Mouse (Mus musculus) left cerebral cortex, postnatal 25 days (tissue): ENCODE data around the gene Mcidas. TPM values are rescaled to one million over a fixed set of nuclear protein-coding genes. Genes with fewer than 3 reads are reported as not detected.
A peak's percentile ranks its signal among the peaks of the same experiment; 100 is the strongest.

Source experiments
- DNase-seq, 2 experiments: peaks; one replicate each; pipeline ENCODE4 v3.0.0; 2022; ENCODE audit warnings: low spot score in 2 of 2, mixed read lengths in 1 of 2
- intact Hi-C: fragments of 180-260 bp; cut with DNase I; formaldehyde crosslinking; loops from one replicate; pipeline ENCODE4 v1.15.1; 2025
- total RNA-seq, 2 experiments: library from RNA; stranded (reverse); gene quantifications; 2 replicates each; pipeline ENCODE4 v1.2.3; 2021

Gene Mcidas
- under 1 TPM; 0.18 to 0.44 TPM for total RNA-seq

DNA sequence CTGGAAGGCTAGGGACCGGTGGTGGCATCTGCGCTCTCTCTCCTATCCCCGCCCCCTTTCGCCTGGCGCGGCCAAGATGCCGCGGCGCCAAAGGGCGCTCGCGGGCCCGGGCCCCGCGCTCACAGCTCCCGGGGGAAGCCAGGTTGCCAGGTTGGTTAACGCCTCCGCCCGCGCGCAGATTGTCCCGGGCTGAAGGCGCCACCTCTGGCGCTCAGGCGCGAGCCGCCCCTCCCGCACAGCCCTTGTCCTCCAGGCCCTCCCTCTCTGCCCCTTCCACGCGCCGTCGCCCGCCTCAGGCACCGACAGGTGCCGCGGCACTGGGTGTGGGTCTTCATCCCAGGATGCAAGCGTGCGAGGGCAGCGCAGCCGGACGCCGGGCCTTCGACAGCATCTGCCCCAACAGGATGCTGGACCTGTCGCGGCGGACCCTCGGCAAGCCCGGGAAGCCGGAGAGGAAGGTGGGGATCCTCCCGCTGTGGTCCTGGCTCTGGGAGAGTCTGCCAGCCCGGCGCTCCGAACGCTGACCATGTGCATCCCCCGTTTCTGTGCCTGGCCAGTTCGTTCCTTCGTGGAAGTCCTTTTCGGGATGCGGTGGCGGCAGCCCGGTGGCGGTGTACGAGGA is at the start of gene Mcidas:
Gene Mcidas (plus strand): TSS at position 315 of the 622 bp plus-strand sequence.
- no peak for DNase-seq
- intact Hi-C loops: no loop called here

DNA sequence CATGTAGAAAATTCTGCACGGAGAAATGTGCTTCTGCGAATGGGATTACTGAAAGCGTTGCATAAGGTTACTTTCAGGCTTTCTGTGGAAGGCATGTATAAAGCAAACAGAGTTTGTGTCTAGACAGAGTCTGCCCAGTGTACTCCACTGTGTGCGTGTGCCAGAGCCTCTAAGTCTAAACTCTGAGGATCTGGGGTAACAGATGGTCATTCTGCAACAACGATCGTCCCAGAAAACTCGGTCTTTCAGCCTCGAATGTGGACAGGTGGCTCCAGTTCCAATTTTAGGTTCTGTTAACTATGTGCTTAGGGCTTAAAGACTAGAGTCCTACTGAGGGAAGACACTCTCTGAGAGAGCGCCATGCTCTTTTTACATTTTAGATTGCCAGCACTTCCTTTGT is 48.3 kb upstream of the Mcidas start:
- intact Hi-C loops: loop anchor here (5.0 kb wide), 1 partner anchor 87 kb away; no protein-coding TSS in a partner anchor
- peak in 1 of 2 experiments; percentile 74 for DNase-seq

DNA sequence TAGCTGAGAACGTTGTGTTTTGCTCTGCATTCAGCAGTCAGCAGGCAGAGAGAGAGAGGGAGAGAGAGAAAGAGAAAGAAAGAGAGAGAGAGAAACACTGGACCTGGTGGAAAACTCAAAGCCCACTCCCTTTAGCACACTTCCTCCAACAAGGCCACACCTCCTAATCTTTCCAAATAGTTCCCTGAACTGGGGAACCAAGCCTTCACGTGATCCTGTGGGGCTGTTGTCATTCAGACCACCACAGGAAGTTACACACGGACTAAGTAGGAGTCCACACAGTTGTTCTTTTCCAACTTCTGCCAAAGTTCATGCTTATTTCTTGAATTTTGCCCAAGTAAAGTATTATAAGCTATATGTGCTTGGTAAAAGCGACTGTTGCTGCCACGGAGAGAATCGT is 47.7 kb upstream of the Mcidas start:
- intact Hi-C loops: loop anchor here (5.0 kb wide), 1 partner anchor 86 kb away; no protein-coding TSS in a partner anchor
- DNase-seq: no peak

DNA sequence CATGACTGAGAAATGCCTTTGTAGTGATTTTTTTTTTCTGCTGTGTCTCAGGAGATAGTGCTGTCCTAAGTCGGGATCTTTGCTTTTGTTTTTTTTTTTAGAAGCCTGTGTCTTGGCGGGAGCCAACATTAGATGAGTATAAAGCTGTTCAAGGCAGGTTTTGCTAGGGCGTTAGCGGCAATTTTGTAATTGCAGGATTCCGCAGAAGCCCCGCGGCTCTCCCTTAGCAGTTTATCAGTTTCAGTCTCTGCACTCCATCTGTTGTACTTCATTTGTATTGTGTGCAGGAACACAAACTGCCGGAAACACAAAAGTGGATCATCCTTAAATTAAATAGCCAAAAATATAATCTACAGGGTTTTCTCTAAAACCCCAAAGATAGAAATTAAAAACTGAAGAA is 39.6 kb upstream of the Mcidas start:
- peak; percentile 6 to 17 for DNase-seq
- intact Hi-C loops: no loop called here

DNA sequence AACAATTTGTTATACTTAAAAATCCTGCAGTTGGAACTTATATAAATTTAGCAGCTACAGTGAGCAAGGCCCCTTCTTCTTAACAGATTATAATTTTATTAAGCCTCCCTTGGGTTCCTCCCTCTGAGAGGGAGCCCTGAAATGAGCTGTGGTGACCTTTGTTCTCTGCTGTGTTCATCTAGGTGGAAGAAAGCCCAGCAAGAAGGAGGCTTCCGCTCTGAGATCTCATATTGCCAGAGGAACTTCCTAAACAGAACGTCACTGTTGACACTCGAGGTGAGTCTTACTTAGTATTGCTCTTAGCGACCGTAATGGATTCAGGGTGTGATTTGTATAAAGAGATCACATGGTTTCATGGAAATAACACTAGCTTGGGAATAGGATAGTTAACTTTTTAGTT is 30.6 kb upstream of the Mcidas start:
- no peak for DNase-seq
- intact Hi-C loops: no loop called here

DNA sequence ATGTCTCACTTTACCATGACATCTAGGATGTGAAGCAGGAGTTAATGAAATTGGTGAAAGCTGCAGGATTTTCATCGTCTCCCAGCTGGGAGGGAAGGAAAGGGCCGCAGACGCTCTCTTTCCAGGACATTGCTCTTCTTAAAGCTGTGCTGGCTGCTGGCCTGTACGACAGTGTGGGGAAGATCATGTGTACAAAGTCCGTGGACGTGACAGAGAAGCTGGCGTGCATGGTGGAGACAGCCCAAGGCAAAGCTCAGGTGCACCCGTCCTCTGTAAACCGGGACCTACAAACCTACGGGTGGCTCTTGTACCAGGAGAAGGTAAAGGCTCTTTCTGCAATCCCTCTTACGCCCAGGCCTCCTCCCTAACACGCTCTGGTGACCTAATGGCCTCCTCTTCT is 29.2 kb upstream of the Mcidas start:
- intact Hi-C loops: no loop called here
- no peak for DNase-seq

DNA sequence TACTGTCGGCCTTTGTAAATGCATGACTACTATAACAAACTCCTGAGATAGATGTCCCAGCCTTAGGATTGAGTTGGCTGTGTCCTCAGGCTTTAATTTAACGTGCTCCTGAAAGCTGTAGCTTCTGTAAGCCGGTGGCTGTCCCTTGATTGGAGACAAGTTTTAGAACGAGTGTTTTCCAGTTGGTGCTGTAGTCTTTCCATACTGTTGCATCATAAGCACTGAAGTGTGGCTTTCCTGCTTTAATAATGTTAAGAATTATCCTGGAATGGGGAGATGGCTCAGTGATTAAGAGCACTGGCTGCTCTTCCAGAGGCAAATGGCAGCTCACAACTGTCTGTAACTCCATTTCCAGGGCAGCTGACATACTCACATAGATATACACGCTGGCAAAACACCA is 26.4 kb upstream of the Mcidas start:
- intact Hi-C loops: no loop called here
- DNase-seq: no peak

DNA sequence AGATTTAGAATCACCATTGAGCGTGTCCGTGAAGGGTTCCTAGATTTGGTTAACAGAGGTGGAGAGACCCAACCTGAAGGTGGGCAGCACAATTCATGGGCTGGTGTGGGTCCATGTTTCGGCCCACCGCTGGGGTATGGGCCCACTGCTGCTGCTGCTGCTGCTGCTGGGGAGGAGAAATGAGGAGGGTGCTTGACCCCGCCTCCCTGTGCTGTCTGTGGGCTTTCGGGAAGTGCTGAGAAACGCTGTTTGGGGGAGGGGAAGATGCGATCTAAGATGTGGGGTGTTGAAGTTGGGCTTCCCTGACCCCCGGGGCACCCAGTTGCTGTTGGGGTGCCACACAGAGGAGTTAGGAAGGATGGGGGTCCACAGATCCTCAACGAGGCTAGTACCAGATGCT is 16.9 kb upstream of the Mcidas start:
- DNase-seq: no peak
- intact Hi-C loops: no loop called here

DNA sequence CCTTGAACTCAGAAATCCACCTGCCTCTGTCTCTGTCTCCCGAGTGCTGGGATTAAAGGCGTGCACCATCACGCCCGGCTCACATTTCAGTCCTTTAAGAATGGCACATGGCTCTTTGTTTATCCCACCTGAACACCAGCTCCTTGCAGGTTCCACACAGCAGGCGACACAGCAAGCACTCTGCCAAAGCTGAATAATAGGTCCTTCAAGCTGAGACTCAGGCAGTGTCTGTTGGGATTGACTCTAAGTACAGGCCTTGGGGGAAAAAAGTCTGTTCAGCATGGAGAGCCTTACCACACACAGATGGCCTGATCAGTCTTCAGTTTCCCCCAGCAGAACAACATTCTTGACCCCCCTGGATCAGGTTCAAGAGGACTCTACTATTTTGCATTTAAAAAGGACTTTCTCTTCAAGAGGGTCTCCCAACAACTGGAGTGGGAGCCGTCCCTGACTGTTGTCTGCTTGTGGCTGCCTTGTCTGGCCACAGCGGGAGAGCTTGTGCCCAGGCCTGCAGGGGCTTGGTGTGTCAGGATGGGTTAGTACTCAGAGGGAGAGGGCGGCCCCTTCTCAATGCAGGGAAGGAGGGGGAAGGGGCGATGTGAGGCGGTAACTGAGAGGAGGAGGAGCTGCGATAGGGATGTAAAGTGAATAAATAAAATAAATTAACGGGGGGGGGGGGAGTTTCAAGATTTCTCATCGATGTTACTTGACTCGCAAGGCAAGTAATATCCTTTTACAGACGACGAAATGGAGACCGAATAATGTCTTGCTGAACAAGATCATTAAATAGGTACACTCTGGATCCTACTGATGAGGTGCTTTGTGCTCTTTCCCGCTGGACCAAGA is 7.8 kb upstream of the Mcidas start:
- intact Hi-C loops: loop anchor here (5.0 kb wide), 1 partner anchor 59 kb away; the partner anchor contains the start of genes Dhx29 and Mtrex

DNA sequence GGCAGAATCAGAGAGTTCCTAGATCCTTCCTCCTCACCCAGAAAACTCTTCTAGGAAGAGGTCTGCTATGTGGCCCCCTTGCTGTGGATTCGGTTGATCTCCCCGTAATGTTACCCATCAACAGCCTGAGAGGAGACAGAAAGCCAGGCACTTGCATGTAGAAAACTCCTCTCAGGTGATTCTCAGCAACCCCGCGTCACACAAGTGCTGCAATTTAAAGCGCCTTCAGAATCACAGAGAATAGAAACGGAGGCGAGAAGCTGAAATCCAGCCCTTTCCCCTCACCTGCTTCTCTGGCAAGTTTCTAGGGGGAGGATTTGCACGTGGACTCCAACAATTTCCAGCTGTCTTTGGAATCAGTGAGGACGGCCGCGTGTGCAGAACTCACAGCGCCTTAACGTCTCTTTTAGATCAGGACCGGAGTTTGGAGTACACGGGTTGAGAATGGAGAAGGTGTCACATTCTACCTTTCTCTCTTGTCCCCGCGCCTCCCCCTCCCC is 7.1 kb upstream of the Mcidas start:
- no peak for DNase-seq
- intact Hi-C loops: loop anchor here (5.0 kb wide), 1 partner anchor 59 kb away; the partner anchor contains the start of genes Dhx29 and Mtrex

More for the DNA sequence above, 7.8 kb upstream of the Mcidas start:
- no peak for DNase-seq

DNA sequence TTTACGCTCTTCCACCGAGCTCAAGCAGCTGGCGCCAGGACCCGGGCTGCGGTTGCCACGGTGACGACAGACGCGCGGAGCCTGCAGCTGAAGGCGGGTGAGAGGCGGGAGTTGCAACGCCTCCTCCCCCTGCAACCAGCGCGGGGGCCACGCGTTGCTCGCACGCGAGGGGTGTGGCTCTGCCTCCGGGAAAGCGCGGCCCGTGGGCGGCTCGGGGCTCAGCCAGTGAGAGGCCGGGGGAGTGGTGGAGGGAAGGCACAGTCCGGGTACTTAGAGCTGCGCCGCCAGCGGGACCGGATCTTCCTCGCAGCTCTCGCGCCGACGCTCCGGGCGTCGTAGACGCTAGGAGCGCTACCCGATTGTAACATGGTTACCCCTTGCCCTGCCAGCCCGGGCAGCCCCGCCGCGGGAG is 6.1 kb upstream of the Mcidas start, which contains the start of gene Ccno:
Gene Ccno (plus strand): TSS at position 271 of the 412 bp plus-strand sequence.
- DNase-seq: peak; percentile 94 to 95
- intact Hi-C loops: loop anchor here (5.0 kb wide), 1 partner anchor 60 kb away; the partner anchor contains the start of genes Dhx29 and Mtrex

DNA sequence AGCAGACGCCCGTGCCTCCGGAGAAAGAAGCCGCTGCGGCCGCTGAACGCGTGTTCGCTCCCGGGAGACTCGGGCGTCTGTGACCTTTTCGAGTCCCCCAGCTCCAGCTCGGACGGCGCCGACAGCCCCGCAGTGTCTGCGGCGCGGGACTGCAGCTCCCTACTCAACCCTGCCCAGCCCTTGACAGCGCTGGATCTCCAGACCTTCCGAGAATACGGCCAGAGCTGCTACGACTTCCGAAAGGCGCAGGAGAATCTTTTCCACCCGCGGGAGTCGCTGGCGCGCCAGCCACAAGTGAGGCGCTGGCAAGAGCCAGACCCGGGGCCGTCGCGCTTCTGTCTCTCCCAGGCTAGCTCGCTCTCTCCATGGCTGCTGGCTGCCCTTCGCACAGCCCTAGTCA is 5.7 kb upstream of the Mcidas start:
- DNase-seq: no peak
- intact Hi-C loops: loop anchor here (2.0 to 5.0 kb wide), 2 partner anchors 47 to 61 kb away; partner anchors contain the start of genes Cdc20b, Dhx29 and Mtrex

DNA sequence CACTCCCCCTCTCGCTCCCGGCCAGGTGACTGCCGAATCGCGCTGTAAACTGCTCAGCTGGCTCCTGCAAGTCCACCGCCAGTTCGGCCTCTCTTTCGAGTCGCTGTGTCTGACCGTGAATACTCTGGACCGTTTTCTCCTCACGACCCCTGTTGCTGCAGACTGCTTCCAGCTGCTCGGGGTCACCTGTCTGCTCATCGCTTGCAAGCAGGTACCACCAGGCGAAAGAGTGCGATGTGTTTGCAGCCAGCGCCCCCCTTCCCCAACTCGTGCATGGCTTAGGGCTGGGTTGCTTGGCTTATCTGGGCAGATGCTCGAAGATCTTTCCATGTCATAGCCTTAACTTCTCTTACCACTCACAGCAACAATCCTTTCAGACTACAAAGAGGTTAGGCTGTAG is 4.8 kb upstream of the Mcidas start:
- no peak for DNase-seq
- intact Hi-C loops: loop anchor here (2.0 to 5.0 kb wide), 2 partner anchors 46 to 62 kb away; partner anchors contain the start of genes Cdc20b, Dhx29 and Mtrex

DNA sequence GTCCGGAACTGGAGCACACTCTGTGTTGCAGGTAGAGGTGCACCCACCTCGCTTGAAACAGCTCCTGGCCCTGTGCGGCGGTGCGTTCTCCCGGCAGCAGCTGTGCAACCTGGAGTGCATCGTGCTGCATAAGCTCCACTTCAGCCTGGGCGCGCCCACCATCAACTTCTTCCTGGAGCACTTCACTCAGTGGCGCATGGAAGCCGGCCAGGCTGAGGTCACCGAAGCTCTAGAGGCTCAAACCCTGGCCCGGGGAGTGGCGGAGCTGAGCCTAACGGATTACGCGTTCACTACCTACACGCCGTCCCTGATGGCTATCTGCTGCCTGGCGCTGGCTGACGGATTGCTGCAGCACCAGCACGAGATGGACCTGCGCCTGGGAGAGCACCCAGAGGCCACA is 4.1 kb upstream of the Mcidas start:
- no peak for DNase-seq
- intact Hi-C loops: loop anchor here (2.0 to 5.0 kb wide), 2 partner anchors 45 to 62 kb away; partner anchors contain the start of genes Cdc20b, Dhx29 and Mtrex

DNA sequence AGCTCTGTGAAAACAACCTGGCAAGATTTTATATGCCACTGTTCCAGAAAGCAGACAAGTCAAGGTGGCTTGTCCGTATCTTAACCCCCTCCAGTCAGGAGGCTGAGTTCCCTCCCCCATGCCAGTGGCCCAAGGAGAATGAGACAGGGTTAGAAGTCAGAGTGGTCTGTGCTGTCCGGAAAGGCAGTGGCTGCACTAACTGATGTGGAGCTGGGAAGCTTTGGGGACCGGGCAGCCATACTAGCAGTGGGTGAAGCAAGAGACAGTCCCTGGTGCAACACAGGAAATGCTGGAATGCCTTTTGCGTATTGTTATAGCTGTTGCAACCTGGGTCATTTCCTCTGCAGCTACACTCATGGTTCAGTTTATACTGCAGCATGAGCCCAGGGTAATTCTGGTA is 3.3 kb upstream of the Mcidas start:
- intact Hi-C loops: no loop called here
- DNase-seq: no peak

DNA sequence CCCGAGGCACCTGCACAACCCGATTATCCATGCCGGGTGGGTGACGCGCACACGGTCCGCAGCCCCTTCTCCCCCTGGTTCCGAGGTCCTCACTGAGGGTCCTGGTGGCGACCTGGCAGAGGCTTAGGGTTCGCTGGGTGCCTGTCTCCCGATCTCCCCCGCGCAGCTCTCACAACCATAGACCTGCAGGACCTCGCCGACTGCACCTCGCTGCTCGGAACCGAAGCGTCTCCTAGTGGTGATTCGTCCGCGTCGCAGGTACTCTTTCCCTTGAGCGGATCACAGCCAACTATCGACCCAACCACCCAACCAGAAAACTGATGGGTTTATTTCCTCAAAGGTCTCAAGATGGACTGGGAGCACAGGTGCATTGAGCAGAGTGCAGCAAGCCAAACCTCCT is 546 bp downstream of the Mcidas start:
- intact Hi-C loops: no loop called here
- peak; percentile 41 to 47 for DNase-seq

DNA sequence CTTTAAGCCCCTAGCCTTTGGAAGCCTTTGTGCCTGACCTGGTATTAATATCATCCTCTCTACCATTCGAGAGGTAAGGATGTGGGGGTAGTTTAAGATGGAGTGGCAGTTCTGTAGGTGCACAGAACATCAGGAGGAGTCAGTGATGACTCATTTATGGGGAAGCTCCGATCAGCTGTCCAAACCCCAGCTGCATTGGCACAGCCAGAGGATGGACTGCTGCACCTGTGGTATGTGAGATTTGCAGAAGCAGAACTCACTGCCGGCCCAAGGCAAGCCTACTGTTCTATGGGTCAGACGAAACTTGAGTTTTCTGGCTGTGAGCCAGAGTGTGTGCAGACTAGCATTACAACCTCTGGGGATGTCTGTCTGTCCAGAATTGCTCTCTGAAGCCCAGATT is 2.8 kb downstream of the Mcidas start:
- intact Hi-C loops: no loop called here
- DNase-seq: no peak

DNA sequence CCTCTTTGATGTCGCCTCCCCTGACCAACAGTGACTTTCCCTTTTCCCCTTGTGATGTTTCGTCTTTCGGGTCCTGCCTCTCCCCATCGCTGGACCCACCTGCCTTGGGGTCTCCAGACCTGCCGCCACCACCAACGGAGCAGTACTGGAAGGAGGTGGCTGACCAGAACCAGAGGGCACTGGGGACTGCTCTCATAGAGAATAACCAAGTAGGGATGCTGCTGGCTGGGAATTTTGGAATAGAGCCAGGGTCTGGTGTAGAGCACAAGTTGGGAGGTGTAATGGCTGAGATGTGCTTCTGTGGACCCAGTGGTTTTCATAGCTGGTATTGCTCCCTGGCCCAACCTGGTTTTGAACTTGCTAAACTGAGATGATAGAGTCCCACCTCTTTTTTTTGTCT is 3.7 kb downstream of the Mcidas start:
- DNase-seq: no peak
- intact Hi-C loops: no loop called here

DNA sequence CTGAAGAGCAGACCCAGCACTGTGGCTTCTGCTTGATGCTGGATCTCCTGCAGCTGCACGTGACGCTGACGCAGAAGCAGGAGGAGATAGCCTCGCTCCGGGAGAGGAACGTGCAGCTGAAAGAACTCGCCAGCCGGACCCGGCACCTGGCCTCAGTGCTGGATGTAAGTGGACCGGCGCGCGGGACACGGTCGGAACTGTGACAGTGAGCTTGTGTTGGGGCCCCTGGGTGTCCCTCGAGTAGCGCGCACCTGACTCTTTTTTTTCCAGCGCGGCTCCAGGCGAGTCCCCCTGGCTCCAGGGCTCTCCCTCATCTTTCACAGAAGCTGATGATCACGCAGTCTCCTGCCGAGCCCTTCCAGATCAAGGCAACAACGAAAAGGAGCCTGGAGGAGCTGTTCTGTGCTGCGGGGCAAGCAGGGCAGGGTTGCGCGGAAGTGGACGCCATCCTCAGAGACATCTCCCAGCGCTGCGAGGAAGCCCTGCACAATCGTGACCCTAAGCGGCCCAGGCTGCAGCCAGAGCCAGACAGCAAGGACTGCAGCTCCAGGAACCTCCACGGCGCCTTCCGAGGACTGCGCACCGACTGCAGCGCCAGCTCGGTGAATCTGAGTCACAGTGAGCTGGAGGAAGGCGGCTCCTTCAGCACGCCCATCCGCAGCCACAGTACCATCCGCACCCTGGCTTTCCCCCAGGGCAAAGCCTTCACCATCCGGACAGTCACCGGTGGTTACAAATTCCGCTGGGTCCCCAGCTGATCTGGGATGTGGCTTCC is 5.0 kb downstream of the Mcidas start:
- DNase-seq: peak; percentile 59 to 72
- intact Hi-C loops: no loop called here
